Mouse (Mus musculus): Measurements from ENCODE around the gene Chac1.

DNA sequence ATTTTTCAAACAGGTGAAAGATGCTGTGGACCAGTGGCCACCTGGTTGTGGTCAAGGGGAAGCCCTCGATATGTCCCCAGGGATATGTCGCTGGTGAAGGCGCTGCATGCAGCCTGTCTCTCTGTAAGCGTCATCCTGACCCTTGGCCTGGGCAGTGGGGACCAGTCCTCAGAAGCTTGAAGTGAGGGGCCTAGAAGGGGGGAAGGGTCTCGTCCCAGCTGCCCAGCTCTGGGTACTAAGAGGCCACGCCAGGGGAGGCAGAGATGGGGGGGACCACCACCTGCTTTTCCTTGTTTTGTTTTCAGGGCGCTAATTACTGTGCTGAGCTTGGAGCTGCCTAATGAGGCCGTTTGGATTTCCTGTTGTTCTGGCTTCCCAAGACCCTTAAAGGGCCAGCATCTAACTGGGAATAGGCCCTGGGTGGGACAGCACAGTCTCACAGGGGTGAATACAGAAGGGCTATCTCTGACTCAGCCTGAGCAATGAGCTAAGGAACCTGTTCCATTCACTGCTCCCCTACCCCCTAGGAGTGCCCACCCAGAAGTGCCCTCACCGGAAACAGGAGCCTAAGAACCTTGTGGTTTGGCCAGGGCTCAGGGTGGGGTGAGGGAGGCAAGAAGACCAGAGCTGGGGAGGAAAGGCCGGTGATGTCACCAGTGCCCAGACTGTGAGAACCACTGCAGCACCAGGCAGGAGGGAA is 37.1 kb upstream of the Chac1 start:
- TF ChIP-seq CTCF (IDR thresholded peaks at IDR 0.05; ENCODE audit: low read depth) (no peak), EP300 (optimal IDR thresholded peaks at IDR 0.05) (no peak)
